Mouse (Mus musculus): Measurements from ENCODE around the gene Fbxl18.

DNA sequence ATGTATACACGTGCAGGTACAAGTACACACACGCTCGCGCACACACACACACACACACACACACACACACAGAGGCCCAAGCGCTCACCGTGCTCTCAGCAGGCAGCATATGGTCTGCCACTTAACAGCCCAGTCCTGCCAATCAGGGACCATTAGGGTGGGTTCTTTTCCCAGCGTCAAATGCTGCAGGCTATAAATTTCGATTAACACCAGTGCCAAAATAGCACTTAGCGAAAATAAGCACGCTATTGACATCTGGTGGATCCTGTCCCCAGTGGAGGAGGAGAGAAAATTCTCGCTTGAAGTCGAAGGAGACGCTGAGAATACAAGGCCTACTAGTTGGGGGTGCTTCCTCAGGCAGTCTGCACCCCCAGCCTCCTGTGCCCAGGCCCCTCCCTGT, 25.8 kb downstream of the Fbxl18 start:
- TF ChIP-seq CTCF (IDR thresholded peaks at IDR 0.05; ENCODE audit: insufficient read depth, low read length) (no peak), POLR2A (IDR thresholded peaks at IDR 0.05; ENCODE audit: borderline replicate concordance, extremely low read depth, low read depth, low read length) (no peak)

Data from lung, adult 2 months (tissue).